Mouse (Mus musculus): Measurements from ENCODE around the gene Kcnmb4.

DNA sequence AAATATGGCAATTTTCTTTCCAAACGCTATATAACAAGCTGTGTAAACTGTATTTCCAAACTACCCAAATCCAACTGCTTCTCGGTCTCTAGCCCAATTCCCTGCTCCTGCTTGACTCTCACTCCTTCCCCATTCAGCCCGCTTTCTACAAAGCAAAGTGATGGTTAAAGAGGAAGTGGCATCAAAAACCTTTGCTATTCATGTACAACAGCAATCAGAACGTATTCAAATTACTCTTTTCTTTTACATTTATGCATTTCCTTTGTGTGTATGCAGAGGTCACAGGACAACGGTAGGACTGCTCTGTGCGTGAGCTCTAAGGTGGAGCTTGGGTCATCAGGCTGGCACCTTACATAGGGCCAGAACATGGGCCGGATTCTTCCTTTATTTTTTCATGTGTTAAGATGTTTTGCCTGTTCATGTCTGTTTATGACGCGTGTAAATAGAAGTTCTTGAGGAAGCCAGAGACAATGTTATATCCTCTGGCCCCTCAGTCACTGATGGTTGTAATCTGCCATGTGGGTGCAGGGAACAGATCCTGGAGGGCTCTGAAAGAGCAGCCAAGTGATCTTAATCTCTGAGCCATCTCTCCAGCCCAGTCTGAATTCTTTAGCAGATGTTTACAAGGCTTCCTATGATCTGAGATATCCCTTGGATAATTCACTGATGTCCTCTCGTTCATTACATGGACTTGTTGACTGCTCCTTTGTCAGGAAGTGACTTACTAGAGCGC lies 39.0 kb upstream of the Kcnmb4 start:
- no peak for TF ChIP-seq CTCF (IDR thresholded peaks at IDR 0.05; ENCODE audit: low read depth)
- no peak for TF ChIP-seq EP300 (IDR thresholded peaks at IDR 0.05; ENCODE audit: low read depth)

Measured in liver, embryonic 14.5 days (tissue).